Mouse (Mus musculus) embryo, embryonic 10.5 days (tissue): ENCODE results near the gene Nfs1.
"Not testable (repeated sequence)": the region's sequence is repeated elsewhere in the genome, so short reads cannot be mapped to it uniquely, and the experiment has no call there.

Experiments
- DNase-seq: peaks from one replicate; pipeline ENCODE4 v3.0.0-alpha.2; 2015; ENCODE audit warnings: low spot score

Gene Nfs1

DNA sequence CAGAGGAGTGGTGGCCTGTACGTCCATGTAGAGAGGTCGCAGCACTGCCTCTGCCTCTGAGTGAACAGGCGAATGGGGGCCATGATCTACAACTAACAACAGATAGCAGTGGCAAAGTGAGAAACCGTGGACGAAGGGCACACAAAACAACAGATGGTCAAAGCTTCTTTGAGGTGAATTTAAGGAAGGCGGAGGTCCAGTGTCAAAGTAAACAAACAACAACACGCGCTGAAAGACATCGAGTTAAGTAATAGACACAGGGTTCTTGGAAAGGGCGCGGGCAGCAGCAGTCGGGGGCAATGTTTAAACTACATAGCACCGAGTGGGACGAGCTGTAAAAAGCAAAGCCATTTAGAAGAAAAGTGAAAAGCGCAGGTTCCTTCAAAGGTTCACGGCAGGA, 619 bp downstream of the Nfs1 start:
- DNase-seq = peak; percentile 36

- DNase-seq = no peak
These were observed 1.2 kb downstream of the Nfs1 start for GRCm38 (mm10) chr2:156142820-156143219.

DNA sequence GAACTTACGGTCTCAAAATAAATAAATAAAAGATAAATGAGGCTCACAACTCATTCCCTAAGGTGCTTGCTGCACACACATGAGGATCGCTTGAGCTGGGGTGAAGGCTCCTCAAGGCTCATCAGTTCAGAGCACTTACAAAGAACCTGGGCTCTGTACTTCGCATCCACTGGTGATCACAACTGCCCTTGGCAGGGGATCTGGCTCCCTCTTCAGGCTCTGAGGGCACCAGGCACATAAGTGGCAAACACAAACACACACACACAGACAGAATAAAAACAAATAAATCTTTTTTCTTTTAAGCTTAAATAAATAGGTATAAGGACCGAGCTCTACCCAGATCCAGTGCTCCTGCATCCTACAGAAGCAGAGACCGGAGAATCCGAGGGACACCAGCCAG, 8.3 kb downstream of the Nfs1 start:
- DNase-seq = no peak

DNA sequence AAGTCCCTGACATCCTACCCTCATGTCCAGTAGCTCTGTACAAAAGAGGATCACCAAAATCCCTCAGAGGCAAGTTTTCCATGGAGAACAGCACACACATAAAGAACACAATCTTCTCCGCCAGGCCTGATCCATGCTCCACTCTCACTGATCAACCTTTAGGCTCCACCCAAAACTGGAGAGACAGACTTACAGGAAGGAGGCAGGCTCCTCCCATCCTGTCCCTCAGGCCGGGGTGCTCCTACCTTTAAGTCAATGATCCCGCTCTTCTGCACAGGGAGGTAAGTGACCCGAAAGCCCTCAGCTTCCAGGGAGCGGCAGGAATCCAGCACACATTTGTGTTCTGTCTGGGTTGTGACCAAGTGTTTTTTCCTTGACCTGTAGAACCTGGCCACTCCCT, 9.8 kb downstream of the Nfs1 start:
- DNase-seq = no peak

DNA sequence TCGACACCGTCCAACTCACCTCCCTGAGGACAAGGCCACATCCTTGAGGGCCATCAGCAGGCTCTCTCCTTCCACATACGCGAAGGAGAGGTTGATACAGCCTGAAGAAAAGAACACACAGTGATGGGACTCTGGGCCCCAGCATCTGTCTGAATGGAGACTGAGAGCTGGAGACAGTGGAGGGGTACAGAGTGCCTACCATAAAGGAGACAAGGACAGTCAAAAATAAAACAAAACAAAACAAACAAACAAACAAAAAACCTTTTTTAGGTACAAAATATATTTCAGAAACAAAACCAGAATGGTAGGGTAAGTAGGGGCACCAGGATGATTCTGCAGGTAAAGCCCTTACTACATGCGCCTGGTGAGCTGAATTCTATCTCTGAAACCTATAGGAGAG, 17.0 kb downstream of the Nfs1 start, which contains the start of gene Gm28036:
Gm28036 (minus strand) TSS at position 101 of the 400 bp plus-strand sequence.
- DNase-seq = no peak

DNA sequence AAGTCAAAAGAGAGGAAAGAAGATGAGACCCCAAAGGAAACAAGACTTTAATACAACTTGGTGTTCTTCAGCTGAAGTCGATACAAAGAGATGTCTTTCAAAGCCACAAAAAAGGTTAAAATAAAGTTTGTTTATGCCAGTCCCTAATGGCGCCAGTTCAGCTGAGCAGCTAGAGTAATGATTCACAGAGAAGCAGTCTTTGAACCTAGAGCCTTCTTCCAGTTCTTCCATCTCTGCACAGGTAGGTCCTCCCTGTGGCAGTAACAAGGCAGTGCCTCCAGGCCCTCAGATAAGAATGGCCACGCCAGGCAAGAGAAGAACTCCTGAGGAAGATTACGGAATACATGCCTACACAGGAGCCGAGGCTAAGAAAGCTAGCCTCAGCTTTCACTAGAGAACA, 20.3 kb downstream of the Nfs1 start:
- DNase-seq = no peak

DNA sequence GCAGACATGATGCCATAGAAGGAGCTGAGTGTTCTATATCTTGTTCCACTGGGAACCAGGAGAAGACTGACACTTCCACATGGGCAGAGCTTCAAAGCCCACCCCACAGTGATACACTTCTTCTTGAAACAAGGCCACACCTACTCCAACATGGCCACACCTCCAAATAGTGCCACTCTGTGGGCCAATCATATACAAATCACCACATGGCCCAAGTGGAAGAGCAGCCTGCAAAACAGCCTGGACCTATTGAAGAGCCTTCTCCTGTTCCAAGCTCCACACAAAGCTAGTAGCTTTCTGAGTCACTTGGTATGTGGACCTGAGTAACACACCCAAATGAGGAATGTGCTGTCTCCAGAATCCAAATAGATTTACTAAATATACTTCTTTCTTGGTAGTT, 24.4 kb downstream of the Nfs1 start:
- DNase-seq = no peak

DNA sequence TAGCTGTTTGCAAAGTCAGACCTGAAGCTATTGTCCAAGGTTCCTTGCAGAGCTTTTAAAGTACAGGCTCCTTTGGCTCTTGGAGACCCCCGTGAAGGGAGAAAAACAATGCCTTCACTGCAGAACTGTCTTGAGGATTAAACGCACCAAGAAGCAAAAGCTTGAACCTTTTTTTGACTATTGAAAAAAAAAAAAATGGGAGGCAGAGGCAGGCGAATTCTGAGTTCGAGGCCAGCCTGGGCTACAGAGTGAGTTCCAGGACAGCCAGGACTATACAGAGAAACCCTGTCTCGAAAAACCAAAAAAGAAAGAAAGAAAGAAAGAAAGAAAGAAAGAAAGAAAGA, 31.9 kb downstream of the Nfs1 start:
- DNase-seq = not testable (repeated sequence)

GRCm38 (mm10) chr2:156111358-156112079, 32.5 kb downstream of the Nfs1 start, which contains the start of the genes Cpne1 and Rbm12:
Cpne1 (minus strand) TSS chr2:156111965.
Rbm12 (minus strand) TSS chr2:156111978.
- peak; percentile 95 for DNase-seq

DNA sequence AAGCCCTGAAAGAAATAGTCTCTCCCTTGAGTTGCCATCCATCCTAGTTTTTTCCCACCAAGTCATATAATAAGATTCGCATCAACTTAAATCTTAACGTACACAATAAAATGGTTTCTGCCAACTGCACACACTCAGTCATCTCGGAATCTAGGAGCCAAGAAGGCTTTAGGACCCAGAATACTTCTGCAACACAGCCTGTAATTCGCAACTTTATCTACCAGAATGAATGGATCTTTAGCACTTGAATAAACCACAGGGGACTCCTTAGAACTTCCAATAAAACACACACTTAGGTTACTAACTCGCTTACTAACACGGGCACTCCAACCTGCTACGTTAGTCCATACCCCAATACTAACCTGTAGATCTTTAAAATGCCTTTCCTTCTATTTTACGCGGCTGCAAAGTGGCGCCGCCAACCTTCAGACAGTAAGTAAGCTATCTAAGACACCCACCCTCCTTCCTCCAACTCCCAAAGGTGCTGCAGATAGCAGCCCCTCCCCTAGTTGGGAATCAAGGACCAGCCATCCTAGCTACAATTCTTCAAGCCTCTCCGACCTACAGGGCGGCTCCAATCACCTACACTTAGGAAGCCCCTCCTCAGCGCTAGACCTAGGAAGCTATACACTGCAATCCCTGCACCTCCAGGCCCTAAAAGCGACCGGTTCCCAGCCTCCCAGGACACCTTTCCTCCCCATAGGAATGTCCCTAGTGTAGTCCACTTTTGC, 33.2 kb downstream of the Nfs1 start:
- peak; percentile 67 for DNase-seq

DNA sequence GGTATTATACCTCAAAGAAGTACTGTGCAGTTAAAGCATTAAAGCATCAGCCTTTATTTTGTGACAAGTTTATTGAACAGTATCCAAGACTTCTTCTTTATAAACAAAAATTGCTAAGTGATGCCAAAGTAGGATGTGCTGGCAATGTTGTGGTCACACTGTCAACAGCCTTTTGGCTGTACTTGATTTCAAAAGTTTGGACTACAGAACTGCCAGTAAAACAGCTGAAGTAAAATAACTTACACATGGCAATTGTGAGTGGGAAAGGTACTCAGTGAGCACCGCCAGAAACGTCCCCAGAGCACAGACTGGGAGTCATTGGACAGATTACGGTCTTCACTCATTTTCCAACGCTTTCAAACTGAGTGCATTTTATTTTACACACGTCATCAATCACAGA, 52.1 kb downstream of the Nfs1 start:
- no peak for DNase-seq

DNA sequence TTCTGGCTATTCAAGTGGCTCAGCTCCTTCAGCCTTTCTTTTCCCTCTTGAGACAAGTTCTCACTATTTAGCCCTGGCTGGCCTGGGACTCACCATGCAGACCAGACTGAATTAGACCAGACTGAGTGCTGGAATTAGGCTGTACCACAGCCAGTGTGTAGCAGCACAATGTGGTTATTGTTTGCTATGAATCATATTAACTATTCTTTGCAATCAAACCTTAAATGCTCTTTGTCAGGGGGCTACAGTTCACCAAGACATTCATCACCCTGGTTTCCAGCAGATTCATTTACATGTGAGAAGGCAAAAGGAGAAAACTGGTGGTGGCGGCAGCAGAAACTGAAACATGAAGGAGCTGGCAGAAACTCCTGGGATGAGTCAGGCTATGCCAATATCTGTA, 54.2 kb downstream of the Nfs1 start:
- no peak for DNase-seq

GRCm38 (mm10) chr2:156087391-156088110, 56.4 kb downstream of the Nfs1 start:
- DNase-seq = no peak

- no peak for DNase-seq
These were observed 59.4 kb downstream of the Nfs1 start for GRCm38 (mm10) chr2:156084541-156084940.

DNA sequence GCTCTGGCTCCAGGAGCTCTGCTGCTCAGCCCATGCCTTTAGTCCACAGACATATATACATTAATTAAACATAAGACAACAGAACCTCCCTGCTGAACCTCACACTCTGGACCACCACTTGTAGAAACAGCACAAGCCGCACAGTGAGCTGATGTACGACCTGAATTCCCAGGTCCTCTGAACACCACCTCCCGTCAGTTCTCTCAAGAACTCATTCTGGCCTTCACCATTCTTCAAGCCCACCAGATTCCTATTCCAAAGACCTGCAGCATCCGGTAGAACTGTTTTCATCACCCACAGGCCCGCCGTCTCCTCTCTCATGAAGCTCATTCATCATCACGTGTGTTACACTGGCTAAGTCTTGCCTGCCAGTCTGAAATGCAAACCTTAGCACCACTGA, 63.6 kb downstream of the Nfs1 start:
- no peak for DNase-seq

- no peak for DNase-seq
These were observed 64.3 kb downstream of the Nfs1 start for GRCm38 (mm10) chr2:156079674-156080073.

- DNase-seq = no peak
These were observed 64.8 kb downstream of the Nfs1 start for GRCm38 (mm10) chr2:156079183-156079560.

GRCm38 (mm10) chr2:156078421-156079182, 65.4 kb downstream of the Nfs1 start:
- no peak for DNase-seq

GRCm38 (mm10) chr2:156077461-156077860, 66.5 kb downstream of the Nfs1 start:
- no peak for DNase-seq

- DNase-seq = no peak
These were observed 70.3 kb downstream of the Nfs1 start for GRCm38 (mm10) chr2:156073725-156074124.
